Mouse (Mus musculus) thymus, postnatal 10 days (tissue): ENCODE results near the gene Cdh1.

Experiments used
- DNase-seq, 2 experiments: peaks; one replicate each; pipeline ENCODE4 v3.0.0; 2021; ENCODE audit warnings: low spot score in 2 of 2

The Cdh1 gene

GRCm38 (mm10) chr8:106623016-106623415 is 19.9 kb downstream of the Cdh1 start:
- no peak for DNase-seq

GRCm38 (mm10) chr8:106623451-106623850 is 20.3 kb downstream of the Cdh1 start:
- no peak for DNase-seq

- DNase-seq, result no peak
Observed at GRCm38 (mm10) chr8:106623954-106624353, 20.8 kb downstream of the Cdh1 start.

- DNase-seq, result no peak
Observed at GRCm38 (mm10) chr8:106624743-106625142, 21.6 kb downstream of the Cdh1 start.

GRCm38 (mm10) chr8:106626096-106626865 is 23.1 kb downstream of the Cdh1 start:
- no peak for DNase-seq

- no peak for DNase-seq
Observed at GRCm38 (mm10) chr8:106628291-106628964, 25.3 kb downstream of the Cdh1 start.

- DNase-seq, result no peak
Observed at GRCm38 (mm10) chr8:106629456-106629855, 26.3 kb downstream of the Cdh1 start.

GRCm38 (mm10) chr8:106631904-106632303 is 28.8 kb downstream of the Cdh1 start:
- no peak for DNase-seq

- DNase-seq, result no peak
Observed at GRCm38 (mm10) chr8:106632650-106633049, 29.5 kb downstream of the Cdh1 start.

GRCm38 (mm10) chr8:106633361-106634158 is 30.4 kb downstream of the Cdh1 start:
- peak; percentile 28 for DNase-seq

- no peak for DNase-seq
Observed at GRCm38 (mm10) chr8:106635284-106635683, 32.1 kb downstream of the Cdh1 start.

GRCm38 (mm10) chr8:106637446-106637845 is 34.3 kb downstream of the Cdh1 start:
- no peak for DNase-seq

GRCm38 (mm10) chr8:106638768-106639295 is 35.7 kb downstream of the Cdh1 start:
- DNase-seq, result no peak

- DNase-seq, result no peak
Observed at GRCm38 (mm10) chr8:106640212-106640611, 37.1 kb downstream of the Cdh1 start.

- DNase-seq, result no peak
Observed at GRCm38 (mm10) chr8:106640921-106641320, 37.8 kb downstream of the Cdh1 start.

GRCm38 (mm10) chr8:106642172-106642571 is 39.0 kb downstream of the Cdh1 start:
- DNase-seq, result no peak

- DNase-seq, result no peak
Observed at GRCm38 (mm10) chr8:106643100-106643499, 39.9 kb downstream of the Cdh1 start.

- DNase-seq, result no peak
Observed at GRCm38 (mm10) chr8:106644957-106645356, 41.8 kb downstream of the Cdh1 start.

- no peak for DNase-seq
Observed at GRCm38 (mm10) chr8:106646153-106646552, 43.0 kb downstream of the Cdh1 start.

- DNase-seq, result no peak
Observed at GRCm38 (mm10) chr8:106646731-106647130, 43.6 kb downstream of the Cdh1 start.

GRCm38 (mm10) chr8:106647387-106647786 is 44.2 kb downstream of the Cdh1 start:
- peak; percentile 42 to 69 for DNase-seq

GRCm38 (mm10) chr8:106648421-106648820 is 45.3 kb downstream of the Cdh1 start:
- no peak for DNase-seq
